Mouse (Mus musculus): ENCODE measurements around the gene Wdfy3. TPM values are rescaled to one million over a fixed set of nuclear protein-coding genes. Genes with fewer than 3 reads are reported as not detected.

The Wdfy3 gene
- polyA plus RNA-seq, 1 experiment from 2014 or later = 18.8 TPM

- Histone ChIP-seq H3K36me3 (ENCODE audit: control insufficient read depth, insufficient read depth, low read length) (peaks cover 98% of the 10 kb centered on the region), H3K9ac (ENCODE audit: low read length) (no peak overlapping the region), H3K27ac (ENCODE audit: low read depth) (no peak overlapping the region), H3K27me3 (replicated peaks; ENCODE audit: control insufficient read depth, insufficient read depth, low read length) (no peaks in the 10 kb centered on the region), H3K4me1 (replicated peaks; ENCODE audit: control insufficient read depth, insufficient read depth, low read length) (no peaks in the 10 kb centered on the region), H3K4me2 (ENCODE audit: low read length) (no peak overlapping the region), H3K9me3 (ENCODE audit: control insufficient read depth, low read length) (no peaks in the 10 kb centered on the region), H3K4me3 (ENCODE audit: low read depth, low read length) (no peak overlapping the region)
- no peak for DNase-seq (ENCODE audit: low spot score)
- no peak for ATAC-seq (replicated peaks; ENCODE audit: low FRiP score, low TSS enrichment, low read depth)
- 88% methylated on average over 6 of the region's 6 CpGs for whole genome bisulfite sequencing
These were observed 177.9 kb downstream of the Wdfy3 start for GRCm38 (mm10) chr5:101891694-101892416.

- Histone ChIP-seq H3K27me3 (replicated peaks; ENCODE audit: control insufficient read depth, insufficient read depth, low read length) (no peaks in the 10 kb centered on the region), H3K9ac (ENCODE audit: low read length) (no peak overlapping the region), H3K4me2 (ENCODE audit: low read length) (no peak overlapping the region), H3K36me3 (ENCODE audit: control insufficient read depth, insufficient read depth, low read length) (peaks cover 96% of the 10 kb centered on the region), H3K9me3 (ENCODE audit: control insufficient read depth, low read length) (no peaks in the 10 kb centered on the region), H3K4me3 (ENCODE audit: low read depth, low read length) (no peak overlapping the region), H3K4me1 (replicated peaks; ENCODE audit: control insufficient read depth, insufficient read depth, low read length) (no peaks in the 10 kb centered on the region), H3K27ac (ENCODE audit: low read depth) (no peak overlapping the region)
- no peak for DNase-seq (ENCODE audit: low spot score)
- WGBS = 93% methylated on average over 19 of the region's 19 CpGs
- no peak for ATAC-seq (replicated peaks; ENCODE audit: low FRiP score, low TSS enrichment, low read depth)
These were observed 181.7 kb downstream of the Wdfy3 start for GRCm38 (mm10) chr5:101887989-101888388.

GRCm38 (mm10) chr5:101885039-101885438 lies 184.7 kb downstream of the Wdfy3 start:
- H3K4me2 ChIP-seq (ENCODE audit: low read length) = no peak overlapping the region
- no peaks in the 10 kb centered on the region for H3K4me1 ChIP-seq (replicated peaks; ENCODE audit: control insufficient read depth, insufficient read depth, low read length)
- H3K4me3 ChIP-seq (ENCODE audit: low read depth, low read length) = no peak overlapping the region
- peaks cover 94% of the 10 kb centered on the region for H3K36me3 ChIP-seq (ENCODE audit: control insufficient read depth, insufficient read depth, low read length)
- H3K9ac ChIP-seq (ENCODE audit: low read length) = no peak overlapping the region
- DNase-seq (ENCODE audit: low spot score) (no peak), ATAC-seq (replicated peaks; ENCODE audit: low FRiP score, low TSS enrichment, low read depth) (no peak)
- no peaks in the 10 kb centered on the region for H3K9me3 ChIP-seq (ENCODE audit: control insufficient read depth, low read length)
- no peaks in the 10 kb centered on the region for H3K27me3 ChIP-seq (replicated peaks; ENCODE audit: control insufficient read depth, insufficient read depth, low read length)
- no peak overlapping the region for H3K27ac ChIP-seq (ENCODE audit: low read depth)
- 86% methylated on average over 12 of the region's 12 CpGs for WGBS

DNA sequence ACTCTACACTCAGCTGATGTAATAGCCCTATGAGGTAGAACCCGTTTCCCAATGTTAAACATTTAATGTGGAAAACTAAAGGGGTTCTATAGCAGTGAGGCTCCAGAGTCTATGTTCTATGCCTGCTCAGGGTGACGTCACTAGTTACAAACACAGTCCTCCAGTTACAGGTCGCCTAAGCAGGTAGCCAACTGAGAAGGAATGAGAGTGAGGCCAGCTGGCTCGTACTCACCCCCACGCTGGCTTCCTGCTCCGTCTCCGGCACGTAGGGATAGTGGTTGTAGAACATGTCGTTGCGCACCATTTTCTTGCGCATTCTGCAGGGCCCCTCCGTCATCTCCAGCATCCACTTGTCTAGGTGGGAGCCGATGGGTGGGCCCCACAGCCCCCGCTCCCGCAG lies 187.5 kb downstream of the Wdfy3 start:
- Histone ChIP-seq H3K9me3 (ENCODE audit: control insufficient read depth, low read length) (no peaks in the 10 kb centered on the region), H3K36me3 (ENCODE audit: control insufficient read depth, insufficient read depth, low read length) (peaks cover 88% of the 10 kb centered on the region), H3K9ac (ENCODE audit: low read length) (no peak overlapping the region), H3K27ac (ENCODE audit: low read depth) (no peak overlapping the region), H3K4me1 (replicated peaks; ENCODE audit: control insufficient read depth, insufficient read depth, low read length) (no peaks in the 10 kb centered on the region), H3K4me3 (ENCODE audit: low read depth, low read length) (no peak overlapping the region), H3K27me3 (replicated peaks; ENCODE audit: control insufficient read depth, insufficient read depth, low read length) (no peaks in the 10 kb centered on the region), H3K4me2 (ENCODE audit: low read length) (no peak overlapping the region)
- ATAC-seq (replicated peaks; ENCODE audit: low FRiP score, low TSS enrichment, low read depth) = no peak
- WGBS = 91% methylated on average over 15 of the region's 15 CpGs
- DNase-seq (ENCODE audit: low spot score) = no peak

GRCm38 (mm10) chr5:101879914-101880313 lies 189.8 kb downstream of the Wdfy3 start:
- Histone ChIP-seq H3K9ac (ENCODE audit: low read length) (no peak overlapping the region), H3K27ac (ENCODE audit: low read depth) (no peak overlapping the region), H3K36me3 (ENCODE audit: control insufficient read depth, insufficient read depth, low read length) (peaks cover 84% of the 10 kb centered on the region), H3K4me2 (ENCODE audit: low read length) (no peak overlapping the region), H3K4me1 (replicated peaks; ENCODE audit: control insufficient read depth, insufficient read depth, low read length) (no peaks in the 10 kb centered on the region), H3K4me3 (ENCODE audit: low read depth, low read length) (no peak overlapping the region), H3K27me3 (replicated peaks; ENCODE audit: control insufficient read depth, insufficient read depth, low read length) (no peaks in the 10 kb centered on the region), H3K9me3 (ENCODE audit: control insufficient read depth, low read length) (no peaks in the 10 kb centered on the region)
- 92% methylated on average over 4 of the region's 4 CpGs for WGBS
- DNase-seq (ENCODE audit: low spot score) (no peak), ATAC-seq (replicated peaks; ENCODE audit: low FRiP score, low TSS enrichment, low read depth) (no peak)

GRCm38 (mm10) chr5:101878403-101878802 lies 191.3 kb downstream of the Wdfy3 start:
- H3K27me3 ChIP-seq (replicated peaks; ENCODE audit: control insufficient read depth, insufficient read depth, low read length) = no peaks in the 10 kb centered on the region
- DNase-seq (ENCODE audit: low spot score) = no peak
- H3K4me1 ChIP-seq (replicated peaks; ENCODE audit: control insufficient read depth, insufficient read depth, low read length) = no peaks in the 10 kb centered on the region
- H3K4me2 ChIP-seq (ENCODE audit: low read length) = no peak overlapping the region
- no peak overlapping the region for H3K4me3 ChIP-seq (ENCODE audit: low read depth, low read length)
- H3K27ac ChIP-seq (ENCODE audit: low read depth) = no peak overlapping the region
- H3K9ac ChIP-seq (ENCODE audit: low read length) = no peak overlapping the region
- no peak for ATAC-seq (replicated peaks; ENCODE audit: low FRiP score, low TSS enrichment, low read depth)
- WGBS = 52% methylated on average over 9 of the region's 9 CpGs
- H3K36me3 ChIP-seq (ENCODE audit: control insufficient read depth, insufficient read depth, low read length) = peaks cover 84% of the 10 kb centered on the region
- H3K9me3 ChIP-seq (ENCODE audit: control insufficient read depth, low read length) = no peaks in the 10 kb centered on the region

- no peaks in the 10 kb centered on the region for H3K4me1 ChIP-seq (replicated peaks; ENCODE audit: control insufficient read depth, insufficient read depth, low read length)
- no peak overlapping the region for H3K4me3 ChIP-seq (ENCODE audit: low read depth, low read length)
- H3K36me3 ChIP-seq (ENCODE audit: control insufficient read depth, insufficient read depth, low read length) = peaks cover 87% of the 10 kb centered on the region
- DNase-seq (ENCODE audit: low spot score) = no peak
- H3K27ac ChIP-seq (ENCODE audit: low read depth) = no peak overlapping the region
- no peak overlapping the region for H3K4me2 ChIP-seq (ENCODE audit: low read length)
- no peaks in the 10 kb centered on the region for H3K27me3 ChIP-seq (replicated peaks; ENCODE audit: control insufficient read depth, insufficient read depth, low read length)
- no peaks in the 10 kb centered on the region for H3K9me3 ChIP-seq (ENCODE audit: control insufficient read depth, low read length)
- H3K9ac ChIP-seq (ENCODE audit: low read length) = no peak overlapping the region
- 88% methylated on average over 4 of the region's 4 CpGs for WGBS
- no peak for ATAC-seq (replicated peaks; ENCODE audit: low FRiP score, low TSS enrichment, low read depth)
These were observed 193.5 kb downstream of the Wdfy3 start for GRCm38 (mm10) chr5:101876185-101876584.

- 72% methylated on average over 2 of the region's 2 CpGs for WGBS
- H3K27ac ChIP-seq (ENCODE audit: low read depth) = no peak overlapping the region
These were observed 203.0 kb downstream of the Wdfy3 start for GRCm38 (mm10) chr5:101866722-101867121.

DNA sequence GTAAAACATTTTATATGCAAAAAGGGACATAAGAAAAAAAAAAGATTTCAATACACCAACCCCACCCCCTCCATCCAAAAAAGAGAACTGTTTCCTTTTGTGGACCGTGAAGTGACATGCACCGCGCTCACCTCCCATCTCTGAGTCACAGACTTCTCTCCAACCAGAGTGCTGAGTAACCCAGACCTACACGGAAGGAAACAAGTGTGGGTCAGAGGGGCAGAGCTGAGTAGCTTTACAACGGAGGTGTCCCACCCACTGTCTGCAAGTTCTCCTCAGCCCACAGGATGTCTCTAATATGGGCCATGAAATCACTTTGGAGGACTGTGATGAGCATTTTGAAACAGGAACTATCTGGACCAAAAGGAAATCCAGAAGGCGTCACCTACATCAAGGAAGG lies 205.8 kb downstream of the Wdfy3 start:
- DNase-seq (ENCODE audit: low spot score) (no peak), ATAC-seq (replicated peaks; ENCODE audit: low FRiP score, low TSS enrichment, low read depth) (no peak)
- H3K4me3 ChIP-seq (ENCODE audit: low read depth, low read length) = no peak overlapping the region
- no peak overlapping the region for H3K27ac ChIP-seq (ENCODE audit: low read depth)
- H3K4me2 ChIP-seq (ENCODE audit: low read length) = no peak overlapping the region
- no peak overlapping the region for H3K9ac ChIP-seq (ENCODE audit: low read length)
- peaks cover 92% of the 10 kb centered on the region for H3K36me3 ChIP-seq (ENCODE audit: control insufficient read depth, insufficient read depth, low read length)
- no peaks in the 10 kb centered on the region for H3K9me3 ChIP-seq (ENCODE audit: control insufficient read depth, low read length)
- WGBS = 87% methylated on average over 6 of the region's 6 CpGs
- no peaks in the 10 kb centered on the region for H3K27me3 ChIP-seq (replicated peaks; ENCODE audit: control insufficient read depth, insufficient read depth, low read length)
- no peaks in the 10 kb centered on the region for H3K4me1 ChIP-seq (replicated peaks; ENCODE audit: control insufficient read depth, insufficient read depth, low read length)

More at GRCm38 (mm10) chr5:101866722-101867121, 203.0 kb downstream of the Wdfy3 start:
- DNase-seq (ENCODE audit: low spot score) (no peak), ATAC-seq (replicated peaks; ENCODE audit: low FRiP score, low TSS enrichment, low read depth) (no peak)
- Histone ChIP-seq H3K9ac (ENCODE audit: low read length) (no peak overlapping the region), H3K27me3 (replicated peaks; ENCODE audit: control insufficient read depth, insufficient read depth, low read length) (no peaks in the 10 kb centered on the region), H3K4me2 (ENCODE audit: low read length) (no peak overlapping the region), H3K4me1 (replicated peaks; ENCODE audit: control insufficient read depth, insufficient read depth, low read length) (no peaks in the 10 kb centered on the region), H3K9me3 (ENCODE audit: control insufficient read depth, low read length) (no peaks in the 10 kb centered on the region), H3K36me3 (ENCODE audit: control insufficient read depth, insufficient read depth, low read length) (peaks cover 98% of the 10 kb centered on the region), H3K4me3 (ENCODE audit: low read depth, low read length) (no peak overlapping the region)
